ENCODE assay signal across 8 mouse cellular contexts in the genomic region with DNA sequence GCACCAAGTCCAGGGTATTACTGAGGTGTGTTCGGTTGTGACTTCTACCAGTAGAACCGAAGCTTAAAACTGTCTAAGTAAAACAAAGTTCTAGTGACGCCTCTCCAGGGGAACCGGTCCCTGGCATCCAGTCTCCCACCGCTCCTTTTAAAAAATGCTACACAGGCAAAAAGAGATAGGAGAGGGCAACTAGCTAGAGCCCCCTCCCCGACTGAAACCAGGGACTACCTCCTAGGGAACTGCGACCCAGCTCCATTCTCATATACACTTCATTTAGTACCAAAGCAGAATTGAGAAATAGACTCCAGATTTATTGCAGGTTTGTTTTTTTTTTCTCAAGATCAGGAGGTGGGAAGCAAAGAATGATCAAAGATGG. TPM values are rescaled to one million over a fixed set of nuclear protein-coding genes. Genes with fewer than 3 reads are reported as not detected.
DNase-seq lines count a peak whose midpoint lies in the region; ATAC-seq and TF ChIP-seq lines count a peak whose summit lies in the region.

No protein-coding gene starts in this region.

- DNase-seq in cerebellum, adult 2 months = peak in 1 of 2 experiments; percentile 12
- DNase-seq in cerebellum, adult 18-20 months = no peak
- no peak for DNase-seq in layer of hippocampus, adult 18-20 months (ENCODE audit: low spot score in 2 of 2)
- DNase-seq in kidney, postnatal 4 days = no peak

- TF ChIP-seq POLR2A in cerebellum, adult 2 months (IDR thresholded peaks at IDR 0.05; ENCODE audit: borderline replicate concordance, insufficient read depth, low read length) = no peak

- no peaks in the 10 kb centered on the region for H3K36me3 ChIP-seq in megakaryocyte, embryonic 14.5 days (replicated peaks; ENCODE audit: low read length)
- no peaks in the 10 kb centered on the region for H3K36me3 ChIP-seq in limb, embryonic 12.5 days
- no peaks in the 10 kb centered on the region for H3K36me3 ChIP-seq in stomach, embryonic 14.5 days (ENCODE audit: control insufficient read depth, insufficient read depth, low read length)

- H3K27me3 ChIP-seq in cerebellum, adult 2 months (ENCODE audit: control insufficient read depth, insufficient read depth, low read length) = no peaks in the 10 kb centered on the region
- H3K27me3 ChIP-seq in megakaryocyte, embryonic 14.5 days (replicated peaks) = peaks cover 23% of the 10 kb centered on the region
- peaks cover 20% of the 10 kb centered on the region for H3K27me3 ChIP-seq in limb, embryonic 12.5 days
- no peaks in the 10 kb centered on the region for H3K27me3 ChIP-seq in stomach, embryonic 14.5 days (ENCODE audit: control insufficient read depth, insufficient read depth, low read length)

- H3K4me1 ChIP-seq in cerebellum, adult 2 months (ENCODE audit: control insufficient read depth, insufficient read depth, low read length) = peaks cover 3% of the 10 kb centered on the region; the same call in 1 of the 2 replicates
- H3K4me1 ChIP-seq in megakaryocyte, embryonic 14.5 days = peaks cover 27% of the 10 kb centered on the region
- H3K4me1 ChIP-seq in limb, embryonic 12.5 days (replicated peaks) = peaks cover 22% of the 10 kb centered on the region
- H3K4me1 ChIP-seq in stomach, embryonic 14.5 days (ENCODE audit: control insufficient read depth, insufficient read depth, low read length) = peaks cover 17% of the 10 kb centered on the region

- peak overlapping the region; percentile 60 for H3K4me3 ChIP-seq in cerebellum, adult 2 months (replicated peaks; ENCODE audit: insufficient read depth, low read depth, low read length)
- peak overlapping the region; percentile 99 for H3K4me3 ChIP-seq in megakaryocyte, embryonic 14.5 days (replicated peaks)
- peak overlapping the region; percentile 96 for H3K4me3 ChIP-seq in limb, embryonic 12.5 days (replicated peaks)
- peak overlapping the region; percentile 86 for H3K4me3 ChIP-seq in stomach, embryonic 14.5 days (ENCODE audit: low read depth, low read length)

- H3K4me2 ChIP-seq in limb, embryonic 12.5 days = peak overlapping the region; percentile 94
- H3K4me2 ChIP-seq in stomach, embryonic 14.5 days (replicated peaks; ENCODE audit: low read depth, low read length) = peak overlapping the region; percentile 85

- TF ChIP-seq CTCF in cerebellum, adult 2 months (IDR thresholded peaks at IDR 0.05; ENCODE audit: borderline replicate concordance, insufficient read depth, low read depth, low read length) = no peak

- peak overlapping the region; percentile 97 for H3K9ac ChIP-seq in limb, embryonic 12.5 days (replicated peaks)
- H3K9ac ChIP-seq in stomach, embryonic 14.5 days (replicated peaks; ENCODE audit: low read depth, low read length) = peak overlapping the region; percentile 80

- H3K9me3 ChIP-seq in megakaryocyte, embryonic 14.5 days = no peaks in the 10 kb centered on the region
- H3K9me3 ChIP-seq in limb, embryonic 12.5 days = no peaks in the 10 kb centered on the region
- H3K9me3 ChIP-seq in stomach, embryonic 14.5 days (ENCODE audit: control insufficient read depth, low read depth, low read length) = no peaks in the 10 kb centered on the region

- H3K27ac ChIP-seq in cerebellum, adult 2 months (ENCODE audit: insufficient read depth, low read length) = no peak overlapping the region
- no peak overlapping the region for H3K27ac ChIP-seq in limb, embryonic 12.5 days
- H3K27ac ChIP-seq in stomach, embryonic 14.5 days (ENCODE audit: low read length) = peak overlapping the region; percentile 97; the same call in 1 of the 2 replicates

- no peak for ATAC-seq in megakaryocyte, adult 5-6 weeks (ENCODE audit: poor library complexity, severe bottlenecking)
- ATAC-seq in limb, embryonic 12.5 days (ENCODE audit: insufficient number of reproducible peaks, insufficient read depth, low FRiP score, low TSS enrichment, low read depth) = no peak
- ATAC-seq in stomach, embryonic 14.5 days (ENCODE audit: insufficient number of reproducible peaks, insufficient read depth, low FRiP score, low read depth) = no peak

- WGBS in cerebellum, adult 2 months = 37% methylated on average over 7 of the region's 7 CpGs
- WGBS in limb, embryonic 12.5 days = 5% methylated on average over 7 of the region's 7 CpGs
- 7% methylated on average over 7 of the region's 7 CpGs for WGBS in stomach, embryonic 14.5 days

RNA-seq across cellular contexts. Expression of a gene that starts 2.6 kb away (rescaled TPM):
- polyA plus RNA-seq in cerebellum, adult 2 months (2012; rRNA removed) = 31.0 and 32.0 TPM in 2 replicates
- 3.8 and 8.4 TPM in 2 replicates for polyA plus RNA-seq in megakaryocyte, embryonic 14.5 days (2012; ENCODE audit: insufficient read depth, low replicate concordance)
- total RNA-seq in megakaryocyte, adult 5-6 weeks (2015) = 19.8 and 21.7 TPM in 2 replicates
- 11.9 and 12.2 TPM in 2 replicates for total RNA-seq in megakaryocyte, adult 5-6 weeks (2017)
- 19.6 and 25.1 TPM in 2 replicates for polyA plus RNA-seq in limb, embryonic 12.5 days (2016; fragmentation: Nextera tagmentation; extraction: Ambion mirVana)
- 35.3 and 35.7 TPM in 2 replicates for polyA plus RNA-seq in stomach, embryonic 14.5 days (2014; fragmentation: Nextera tagmentation; extraction: Ambion mirVana)
- total RNA-seq in layer of hippocampus, adult 18-20 months (2021) = 1 to 10 TPM; 7.1 to 7.6 TPM

RNA-seq across cellular contexts. Expression of a gene that starts 36.2 kb away (rescaled TPM):
- polyA plus RNA-seq in cerebellum, adult 2 months (2012; rRNA removed) = 48.9 and 50.4 TPM in 2 replicates
- 72.5 and 74.6 TPM in 2 replicates for polyA plus RNA-seq in megakaryocyte, embryonic 14.5 days (2012; ENCODE audit: insufficient read depth, low replicate concordance)
- 22.1 and 29.7 TPM in 2 replicates for total RNA-seq in megakaryocyte, adult 5-6 weeks (2015)
- total RNA-seq in megakaryocyte, adult 5-6 weeks (2017) = 37.8 and 40.2 TPM in 2 replicates
- polyA plus RNA-seq in limb, embryonic 12.5 days (2016; fragmentation: Nextera tagmentation; extraction: Ambion mirVana) = 110 and 117 TPM in 2 replicates
- polyA plus RNA-seq in stomach, embryonic 14.5 days (2014; fragmentation: Nextera tagmentation; extraction: Ambion mirVana) = 90.7 and 91.1 TPM in 2 replicates
- total RNA-seq in layer of hippocampus, adult 18-20 months (2021) = 10 to 100 TPM; 64.9 to 70.3 TPM
